Mouse (Mus musculus) lung, postnatal 0 days (tissue): ENCODE results near the gene Cmip.

Experiments
- CTCF ChIP-seq: IDR thresholded peaks from 2 replicates; pipeline ENCODE4 v1.5.1; 2016; ENCODE audit warnings: antibody characterized with exemption, mild to moderate bottlenecking
- EP300 ChIP-seq: IDR thresholded peaks from 2 replicates; pipeline ENCODE4 v1.6.1; 2016; ENCODE audit warnings: antibody characterized with exemption, mild to moderate bottlenecking, control low read depth

- no peak for TF ChIP-seq CTCF
- no peak for TF ChIP-seq EP300
Measured at GRCm38 (mm10) chr8:117240841-117241494, 15.9 kb upstream of the Cmip start.
